Mouse (Mus musculus) spleen, adult 12 weeks (tissue): ENCODE data around the gene Ppp1r12c.
"Not testable (repeated sequence)": the region's sequence is repeated elsewhere in the genome, so short reads cannot be mapped to it uniquely, and the experiment has no call there.

Experiments
- DNase-seq: peaks from one replicate; pipeline ENCODE4 v3.0.0; 2022; ENCODE audit warnings: low spot score

Ppp1r12c gene

GRCm38 (mm10) chr7:4501558-4502397, at the start of gene Ppp1r12c:
Ppp1r12c (minus strand) TSS chr7:4501680.
- peak; percentile 91 for DNase-seq

- no peak for DNase-seq
These were observed 45.8 kb upstream of the Ppp1r12c start, which contains the start of gene Syt5 for GRCm38 (mm10) chr7:4547221-4547641. Syt5 (minus strand) TSS chr7:4547541.

- DNase-seq = no peak
These were observed 45.2 kb upstream of the Ppp1r12c start for GRCm38 (mm10) chr7:4546591-4547131.

- no peak for DNase-seq
These were observed 44.6 kb upstream of the Ppp1r12c start for GRCm38 (mm10) chr7:4546050-4546449.

- DNase-seq = no peak
These were observed 40.5 kb upstream of the Ppp1r12c start for GRCm38 (mm10) chr7:4542013-4542412.

- no peak for DNase-seq
These were observed 39.9 kb upstream of the Ppp1r12c start for GRCm38 (mm10) chr7:4541344-4541743.

- no peak for DNase-seq
These were observed 37.5 kb upstream of the Ppp1r12c start for GRCm38 (mm10) chr7:4539019-4539418.

GRCm38 (mm10) chr7:4537181-4537580, 35.7 kb upstream of the Ppp1r12c start:
- no peak for DNase-seq

- DNase-seq = no peak
These were observed 34.9 kb upstream of the Ppp1r12c start for GRCm38 (mm10) chr7:4536369-4536768.

GRCm38 (mm10) chr7:4532005-4532729, 30.7 kb upstream of the Ppp1r12c start, which contains the start of gene Dnaaf3:
Dnaaf3 (minus strand) TSS chr7:4532453.
- DNase-seq = no peak

GRCm38 (mm10) chr7:4530166-4530565, 28.7 kb upstream of the Ppp1r12c start:
- not testable (repeated sequence) for DNase-seq

- no peak for DNase-seq
These were observed 25.8 kb upstream of the Ppp1r12c start for GRCm38 (mm10) chr7:4527302-4527689.

- DNase-seq = peak; percentile 70
These were observed 25.1 kb upstream of the Ppp1r12c start for GRCm38 (mm10) chr7:4526341-4527301.

- DNase-seq = peak; percentile 46
These were observed 22.9 kb upstream of the Ppp1r12c start, which contains the start of gene Tnni3 for GRCm38 (mm10) chr7:4524212-4524922. Tnni3 (minus strand) TSS chr7:4524229.

- no peak for DNase-seq
These were observed 22.0 kb upstream of the Ppp1r12c start for GRCm38 (mm10) chr7:4523205-4524130.

- no peak for DNase-seq
These were observed 20.8 kb upstream of the Ppp1r12c start for GRCm38 (mm10) chr7:4522292-4522691.

- no peak for DNase-seq
These were observed 19.9 kb upstream of the Ppp1r12c start for GRCm38 (mm10) chr7:4521231-4522003.

GRCm38 (mm10) chr7:4518487-4518886, 17.0 kb upstream of the Ppp1r12c start:
- no peak for DNase-seq
